25 mouse cellular contexts compared by ENCODE assay signal in genomic region chr16:22800849-22801109, GRCm38 (mm10). TPM values are rescaled to one million over a fixed set of nuclear protein-coding genes. Genes with fewer than 3 reads are reported as not detected.
DNase-seq lines count a peak whose midpoint lies in the region; ATAC-seq and TF ChIP-seq lines count a peak whose summit lies in the region.
"Had no signal": no experiment of that assay in that cellular context is flagged by ENCODE, and none has a peak within 500 bp of the region (broad histone marks: within the 10 kb centered on the region; RNA-seq: fewer than 3 reads in every experiment).

No protein-coding gene starts in this region.

- no peaks in the 10 kb centered on the region for H3K9me3 ChIP-seq in hindbrain, embryonic 10.5 days
- no peaks in the 10 kb centered on the region; the same call in 1 of the 2 replicates for H3K9me3 ChIP-seq in hindbrain, postnatal 0 days (ENCODE audit: low read length)
- no peaks in the 10 kb centered on the region for H3K9me3 ChIP-seq in neural tube, embryonic 12.5 days
- H3K9me3 ChIP-seq in kidney, embryonic 15.5 days (replicated peaks), result no peaks in the 10 kb centered on the region
- H3K9me3 ChIP-seq: heart, embryonic 15.5 days; hindbrain, embryonic 15.5 days; limb, embryonic 13.5 days; liver, embryonic 15.5 days had no signal

- H3K36me3 ChIP-seq in hindbrain, embryonic 10.5 days, result no peaks in the 10 kb centered on the region
- H3K36me3 ChIP-seq in hindbrain, postnatal 0 days (ENCODE audit: insufficient read depth, low read length), result no peaks in the 10 kb centered on the region
- no peaks in the 10 kb centered on the region for H3K36me3 ChIP-seq in neural tube, embryonic 12.5 days
- no peaks in the 10 kb centered on the region for H3K36me3 ChIP-seq in kidney, embryonic 15.5 days
- H3K36me3 ChIP-seq: heart, embryonic 15.5 days; hindbrain, embryonic 15.5 days; limb, embryonic 13.5 days; liver, embryonic 15.5 days had no signal

- no peak overlapping the region for H3K9ac ChIP-seq in hindbrain, postnatal 0 days (replicated peaks; ENCODE audit: low read length)
- H3K9ac ChIP-seq in neural tube, embryonic 12.5 days, result no peak overlapping the region
- no peak overlapping the region for H3K9ac ChIP-seq in kidney, embryonic 15.5 days
- H3K9ac ChIP-seq: heart, embryonic 15.5 days; hindbrain, embryonic 15.5 days; limb, embryonic 13.5 days; liver, embryonic 15.5 days had no signal

- no peak overlapping the region for H3K4me2 ChIP-seq in hindbrain, postnatal 0 days (ENCODE audit: low read depth, low read length)
- no peak overlapping the region for H3K4me2 ChIP-seq in neural tube, embryonic 12.5 days (replicated peaks)
- no peak overlapping the region for H3K4me2 ChIP-seq in kidney, embryonic 15.5 days
- H3K4me2 ChIP-seq: heart, embryonic 15.5 days; hindbrain, embryonic 15.5 days; limb, embryonic 13.5 days; liver, embryonic 15.5 days had no signal

- peak overlapping the region; percentile 72 for H3K27ac ChIP-seq in hindbrain, embryonic 10.5 days
- H3K27ac ChIP-seq in hindbrain, postnatal 0 days, result no peak overlapping the region
- no peak overlapping the region for H3K27ac ChIP-seq in neural tube, embryonic 12.5 days
- H3K27ac ChIP-seq in kidney, embryonic 15.5 days, result no peak overlapping the region
- H3K27ac ChIP-seq: heart, adult 2 months; heart, embryonic 15.5 days; hindbrain, embryonic 15.5 days; limb, embryonic 13.5 days; liver, embryonic 15.5 days had no signal

- DNase-seq in hindbrain, embryonic 10.5 days (ENCODE audit: low spot score), result no peak
- no peak for DNase-seq in hindbrain, postnatal 0 days (ENCODE audit: low spot score)
- DNase-seq in neural tube, embryonic 10.5 days (ENCODE audit: extremely low spot score, low spot score), result no peak
- DNase-seq in embryo, embryonic 10 days (ENCODE audit: low spot score), result peak; percentile 18
- DNase-seq in testis, postnatal 10 days (ENCODE audit: low spot score), result no peak
- DNase-seq in adrenal gland, adult 8-10 months, result no peak
- DNase-seq: cerebellum, adult 8-10 months; gastrocnemius, postnatal 14 days; heart, adult 2 months; kidney, adult 2 months; right cerebral cortex, postnatal 14 days; thymus, postnatal 14 days had no signal

- no peak for ATAC-seq in hindbrain, postnatal 0 days
- ATAC-seq in neural tube, embryonic 12.5 days (ENCODE audit: low FRiP score, low read depth), result peak; percentile 31; the same call in 1 of the 2 replicates
- no peak for ATAC-seq in kidney, embryonic 15.5 days (replicated peaks; ENCODE audit: low FRiP score)

- no peak for TF ChIP-seq CTCF in hindbrain, postnatal 0 days (IDR thresholded peaks at IDR 0.05; ENCODE audit: low read depth)

- peaks cover 25% of the 10 kb centered on the region for H3K4me1 ChIP-seq in hindbrain, embryonic 10.5 days (replicated peaks)
- peaks cover 12% of the 10 kb centered on the region; the same call in 1 of the 2 replicates for H3K4me1 ChIP-seq in hindbrain, postnatal 0 days (ENCODE audit: insufficient read depth, low read length)
- H3K4me1 ChIP-seq in neural tube, embryonic 12.5 days, result peaks cover 10% of the 10 kb centered on the region
- 0 out of 2 replicates have a peak, but pooled peaks cover 8% of the 10 kb centered on the region for H3K4me1 ChIP-seq in kidney, embryonic 15.5 days
- H3K4me1 ChIP-seq: heart, embryonic 15.5 days; limb, embryonic 13.5 days; liver, embryonic 15.5 days had no signal

- 0 out of 2 replicates have a peak overlapping the region, but pooled peaks have one; percentile 9 for H3K4me3 ChIP-seq in hindbrain, embryonic 10.5 days
- H3K4me3 ChIP-seq in hindbrain, postnatal 0 days (ENCODE audit: low read length), result no peak overlapping the region
- no peak overlapping the region for H3K4me3 ChIP-seq in neural tube, embryonic 12.5 days
- no peak overlapping the region for H3K4me3 ChIP-seq in kidney, embryonic 15.5 days (replicated peaks)
- H3K4me3 ChIP-seq: heart, adult 2 months; heart, embryonic 15.5 days; hindbrain, embryonic 15.5 days; limb, embryonic 13.5 days; liver, embryonic 15.5 days; myocyte had no signal

- WGBS in hindbrain, embryonic 10.5 days, result 21% methylated on average over 5 of the region's 5 CpGs
- 14% methylated on average over 5 of the region's 5 CpGs for WGBS in hindbrain, postnatal 0 days
- WGBS in neural tube, embryonic 12.5 days, result 16% methylated on average over 5 of the region's 5 CpGs
- WGBS in kidney, embryonic 15.5 days, result 41% methylated on average over 5 of the region's 5 CpGs

- H3K27me3 ChIP-seq in hindbrain, embryonic 10.5 days (ENCODE audit: insufficient read depth, poor library complexity, severe bottlenecking), result peaks cover 69% of the 10 kb centered on the region
- H3K27me3 ChIP-seq in hindbrain, postnatal 0 days (ENCODE audit: insufficient read depth, low read length), result 0 out of 2 replicates have a peak, but pooled peaks cover 4% of the 10 kb centered on the region
- H3K27me3 ChIP-seq in neural tube, embryonic 12.5 days (replicated peaks), result peaks cover 73% of the 10 kb centered on the region
- no peaks in the 10 kb centered on the region for H3K27me3 ChIP-seq in kidney, embryonic 15.5 days
- H3K27me3 ChIP-seq: limb, embryonic 13.5 days had no signal

RNA-seq across cellular contexts. Expression of gene Crygs, which starts 10.6 kb away (rescaled TPM):
- polyA plus RNA-seq in hindbrain, embryonic 10.5 days (2016; fragmentation: Nextera tagmentation; extraction: Ambion mirVana), result 0.84 TPM in 1 of 2 replicates, not detected in the other
- total RNA-seq in hindbrain, postnatal 0 days (2014; rRNA removed), result not detected in 2 replicates
- 0.28 and 0.35 TPM in 2 replicates for polyA plus RNA-seq in hindbrain, postnatal 0 days (2015; fragmentation: Nextera tagmentation; extraction: Ambion mirVana)
- polyA plus RNA-seq in neural tube, embryonic 12.5 days (2016; fragmentation: Nextera tagmentation; extraction: Ambion mirVana), result not detected in 2 replicates
- polyA plus RNA-seq in kidney, embryonic 15.5 days (2015; fragmentation: Nextera tagmentation; extraction: Ambion mirVana), result 0.19 and 0.25 TPM in 2 replicates
- not detected for total RNA-seq in adrenal gland, adult 8-10 months (2022)
- total RNA-seq: adrenal gland, postnatal 4 days; gastrocnemius, postnatal 14 days; heart, adult 2 months; left cerebral cortex, postnatal 10 days; megakaryocyte progenitor cell, adult 5-6 weeks had no signal
- polyA plus RNA-seq: heart, adult 2 months; heart, embryonic 15.5 days; hindbrain, embryonic 15.5 days; limb, embryonic 13.5 days; lung, postnatal 0 days; myocyte; spleen, adult 2 months; stomach, embryonic 16.5 days had no signal

RNA-seq across cellular contexts. Expression of gene Tbccd1, which starts 56.7 kb away (rescaled TPM):
- polyA plus RNA-seq in hindbrain, embryonic 10.5 days (2016; fragmentation: Nextera tagmentation; extraction: Ambion mirVana), result 32.3 and 37.6 TPM in 2 replicates
- 13.2 and 16.9 TPM in 2 replicates for total RNA-seq in hindbrain, postnatal 0 days (2014; rRNA removed)
- polyA plus RNA-seq in hindbrain, postnatal 0 days (2015; fragmentation: Nextera tagmentation; extraction: Ambion mirVana), result 17.2 and 17.5 TPM in 2 replicates
- 28.9 and 31.8 TPM in 2 replicates for polyA plus RNA-seq in neural tube, embryonic 12.5 days (2016; fragmentation: Nextera tagmentation; extraction: Ambion mirVana)
- 33.3 and 34.7 TPM in 2 replicates for polyA plus RNA-seq in kidney, embryonic 15.5 days (2015; fragmentation: Nextera tagmentation; extraction: Ambion mirVana)
- total RNA-seq in adrenal gland, adult 8-10 months (2022), result 10 to 100 TPM; 19.2 to 26.1 (median 23.1) TPM

RNA-seq across cellular contexts. Expression of gene Dnajb11, which starts 56.9 kb away (rescaled TPM):
- polyA plus RNA-seq in hindbrain, embryonic 10.5 days (2016; fragmentation: Nextera tagmentation; extraction: Ambion mirVana), result 93.2 and 98.3 TPM in 2 replicates
- total RNA-seq in hindbrain, postnatal 0 days (2014; rRNA removed), result 41.2 and 58.9 TPM in 2 replicates
- polyA plus RNA-seq in hindbrain, postnatal 0 days (2015; fragmentation: Nextera tagmentation; extraction: Ambion mirVana), result 86.9 and 87.1 TPM in 2 replicates
- 107 and 112 TPM in 2 replicates for polyA plus RNA-seq in neural tube, embryonic 12.5 days (2016; fragmentation: Nextera tagmentation; extraction: Ambion mirVana)
- polyA plus RNA-seq in kidney, embryonic 15.5 days (2015; fragmentation: Nextera tagmentation; extraction: Ambion mirVana), result 118 and 124 TPM in 2 replicates
- 10 to 100 TPM; 55.9 to 75.2 (median 64.1) TPM for total RNA-seq in adrenal gland, adult 8-10 months (2022)
